Mouse (Mus musculus): ENCODE measurements at regions not wholly inside any gene's neighbourhood (a gene's known extent, or its start where the extent isn't known, plus 50 kb on each side); places are given as distances from the start of the nearest gene placed in this dataset.
A peak's percentile ranks its signal among the peaks of the same experiment; 100 is the strongest.

DNA sequence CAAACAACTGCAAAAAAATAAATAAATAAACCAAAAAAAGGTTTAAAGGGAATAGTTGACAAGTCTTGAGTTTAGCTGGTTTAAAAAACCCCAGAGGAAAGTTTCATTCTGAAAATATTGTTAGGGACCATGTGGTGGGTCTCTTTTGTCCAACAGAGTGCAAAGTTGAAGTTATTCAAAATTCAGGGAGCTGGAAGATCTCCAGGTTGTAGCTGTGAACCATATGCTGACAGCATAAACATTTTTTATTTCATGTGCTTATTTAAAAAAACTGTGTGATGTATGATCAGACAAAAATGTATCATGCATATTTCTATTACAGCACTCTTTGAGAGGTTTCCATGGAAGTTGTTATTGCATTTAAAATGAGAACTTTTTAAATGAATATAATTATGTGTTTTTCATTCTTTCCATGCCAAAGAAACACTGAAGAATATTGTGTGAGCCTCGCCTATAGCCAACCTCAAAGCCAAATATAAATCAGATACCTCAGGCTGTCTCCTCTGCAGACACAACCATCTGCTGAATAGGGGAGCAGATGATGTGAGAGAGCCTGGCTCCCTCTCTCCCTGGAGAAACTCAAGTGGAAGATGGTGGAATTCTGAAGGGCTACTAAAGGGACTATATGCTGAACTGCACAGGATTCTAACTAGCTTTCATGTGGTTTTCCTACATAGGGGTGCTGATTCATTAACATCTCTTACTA is 413.4 kb upstream of the Impad1 start:
- Histone ChIP-seq H3K27ac (replicated peaks) (no peak overlapping the region), H3K4me1 (0 out of 2 replicates have a peak, but pooled peaks cover 4% of the 10 kb centered on the region), H3K27me3 (replicated peaks; ENCODE audit: low read depth, poor library complexity, severe bottlenecking) (0 out of 2 replicates have a peak, but pooled peaks cover 4% of the 10 kb centered on the region), H3K4me3 (no peak overlapping the region), H3K36me3 (replicated peaks) (no peaks in the 10 kb centered on the region), H3K9me3 (no peaks in the 10 kb centered on the region)
- 74% methylated on average over 1 of the region's 1 CpGs for WGBS
- DNase-seq (ENCODE audit: low spot score), result no peak

DNA sequence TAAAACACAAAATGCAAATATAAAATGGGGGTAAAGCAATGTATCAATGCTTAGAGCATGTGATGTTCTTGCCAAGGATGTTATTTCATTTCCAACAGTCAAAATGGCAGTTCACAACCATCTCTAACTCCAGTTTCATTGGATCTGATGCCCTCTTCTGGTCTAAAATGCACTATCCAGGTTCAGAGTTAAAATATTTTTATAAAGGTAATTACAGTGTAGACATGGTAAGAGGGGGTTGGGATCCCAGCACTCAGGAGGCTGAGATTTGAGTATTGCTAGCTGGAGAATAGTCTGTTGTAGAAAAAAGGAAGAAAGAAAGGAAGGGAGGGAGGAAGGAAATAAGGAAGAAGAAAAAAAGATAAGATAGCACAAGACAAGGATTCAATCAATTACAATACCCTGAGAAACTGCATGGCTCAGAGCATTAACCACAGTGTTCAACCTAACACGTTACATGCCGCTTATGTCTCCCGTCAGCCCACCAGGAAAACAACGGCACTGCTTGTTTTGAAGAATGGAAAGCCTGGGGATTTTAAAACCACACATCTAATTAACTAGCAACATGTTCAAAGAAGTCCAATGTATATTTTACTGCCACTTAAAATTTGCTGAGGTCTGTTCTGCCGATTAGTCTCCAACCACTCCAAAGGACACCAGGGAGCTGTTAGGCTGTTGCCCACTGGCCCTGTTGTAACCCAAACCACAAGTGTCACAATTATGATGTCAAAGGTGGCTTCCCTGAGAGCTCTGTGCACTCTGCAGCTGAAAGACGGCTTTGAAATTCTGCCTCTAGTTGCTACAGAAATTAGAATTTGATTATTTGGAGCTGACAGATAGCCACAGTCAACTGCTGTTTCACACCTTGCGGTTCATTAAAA is 412.4 kb upstream of the Impad1 start:
- DNase-seq (ENCODE audit: low spot score), result peak; percentile 35
- Histone ChIP-seq H3K27me3 (replicated peaks; ENCODE audit: low read depth, poor library complexity, severe bottlenecking) (0 out of 2 replicates have a peak, but pooled peaks cover 4% of the 10 kb centered on the region), H3K36me3 (replicated peaks) (no peaks in the 10 kb centered on the region), H3K4me3 (no peak overlapping the region), H3K9me3 (no peaks in the 10 kb centered on the region), H3K27ac (replicated peaks) (no peak overlapping the region), H3K4me1 (0 out of 2 replicates have a peak, but pooled peaks cover 4% of the 10 kb centered on the region)
- 51% methylated on average over 7 of the region's 7 CpGs for WGBS

DNA sequence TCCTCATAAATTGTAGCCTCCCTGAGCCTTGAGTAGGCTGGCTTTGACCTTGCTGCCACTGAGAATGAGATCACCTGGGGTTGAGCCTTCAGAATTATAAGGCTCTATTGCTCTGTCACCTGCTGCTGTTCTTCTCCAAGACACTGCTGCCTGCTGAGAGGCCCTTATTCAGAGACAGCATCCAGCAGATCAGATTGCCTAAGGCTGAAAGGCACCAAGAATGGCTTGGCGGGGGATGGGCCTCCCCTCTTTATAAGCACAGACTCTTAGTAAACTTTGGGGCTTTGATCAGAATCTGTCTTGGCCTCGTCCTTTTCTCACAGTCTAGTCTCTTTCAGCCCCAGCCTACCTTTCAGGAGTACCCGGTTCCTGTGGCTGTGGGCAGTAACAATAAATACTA is 401.1 kb upstream of the Impad1 start:
- DNase-seq (ENCODE audit: low spot score), result no peak
- WGBS, result 33% methylated on average over 3 of the region's 3 CpGs
- H3K27ac ChIP-seq (replicated peaks), result no peak overlapping the region

DNA sequence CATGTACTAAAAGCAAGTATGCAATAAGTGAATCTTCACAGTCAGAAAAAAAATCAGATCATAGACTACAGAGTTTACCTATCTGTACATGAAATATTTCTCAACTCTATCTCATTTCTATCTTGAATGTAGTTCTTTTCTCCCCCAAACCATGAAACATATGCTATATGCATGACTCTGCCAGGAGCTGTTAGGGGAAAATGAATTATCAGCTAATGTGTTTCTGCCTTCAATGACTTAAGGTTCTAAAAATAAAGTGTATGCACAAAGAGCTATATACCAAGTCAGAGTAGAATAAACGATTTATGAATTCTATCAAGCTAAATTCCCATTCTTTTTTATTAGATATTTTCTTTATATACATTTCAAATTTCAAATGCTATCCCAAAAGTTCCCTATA is 388.4 kb upstream of the Impad1 start:
- Histone ChIP-seq H3K4me3 (no peak overlapping the region), H3K27ac (replicated peaks) (no peak overlapping the region), H3K4me1 (no peaks in the 10 kb centered on the region), H3K9me3 (no peaks in the 10 kb centered on the region), H3K27me3 (replicated peaks; ENCODE audit: low read depth, poor library complexity, severe bottlenecking) (no peaks in the 10 kb centered on the region), H3K36me3 (replicated peaks) (no peaks in the 10 kb centered on the region)
- no peak for DNase-seq (ENCODE audit: low spot score)
- WGBS, result 87% methylated on average over 1 of the region's 1 CpGs

More for the DNA sequence above, 401.1 kb upstream of the Impad1 start:
- Histone ChIP-seq H3K4me1 (peaks cover 4% of the 10 kb centered on the region; the same call in 1 of the 2 replicates), H3K9me3 (no peaks in the 10 kb centered on the region), H3K4me3 (no peak overlapping the region), H3K27me3 (replicated peaks; ENCODE audit: low read depth, poor library complexity, severe bottlenecking) (no peaks in the 10 kb centered on the region), H3K36me3 (replicated peaks) (no peaks in the 10 kb centered on the region)

DNA sequence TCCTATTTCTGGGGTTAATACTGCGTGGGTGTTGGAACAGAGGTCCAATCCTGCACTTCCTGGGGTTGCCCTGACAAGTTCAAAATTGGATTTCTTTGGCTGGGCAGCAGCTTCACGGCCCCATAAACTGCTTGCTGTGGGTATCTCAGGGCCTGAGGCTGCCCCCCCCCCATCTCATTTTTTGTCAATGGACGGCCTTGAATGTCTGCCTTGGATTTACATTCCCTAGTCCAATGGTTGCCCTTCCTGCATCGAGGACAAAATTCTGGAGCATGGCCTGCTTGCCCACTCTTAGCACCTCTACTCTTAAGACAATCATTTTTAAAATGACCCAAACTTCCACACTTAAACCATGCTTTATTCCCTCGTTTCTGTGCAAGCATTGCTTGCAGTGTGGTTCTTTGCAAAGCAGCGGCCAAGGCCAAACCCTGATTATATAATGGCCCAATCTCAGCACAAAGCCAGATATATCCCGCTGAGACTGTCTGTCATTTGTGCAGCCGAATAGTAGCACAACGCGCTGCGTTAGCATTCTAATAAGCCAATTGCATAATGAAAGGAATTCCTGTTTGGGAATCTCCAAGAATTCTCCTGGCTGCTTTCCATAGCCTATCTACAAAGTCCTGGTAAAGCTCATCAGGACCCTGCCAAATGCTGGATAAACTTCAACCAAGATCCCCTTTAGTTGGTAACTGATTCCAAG is 386.0 kb upstream of the Impad1 start:
- Histone ChIP-seq H3K9me3 (no peaks in the 10 kb centered on the region), H3K27me3 (replicated peaks; ENCODE audit: low read depth, poor library complexity, severe bottlenecking) (no peaks in the 10 kb centered on the region), H3K4me1 (no peaks in the 10 kb centered on the region), H3K36me3 (replicated peaks) (no peaks in the 10 kb centered on the region), H3K4me3 (no peak overlapping the region), H3K27ac (replicated peaks) (no peak overlapping the region)
- WGBS, result 84% methylated on average over 11 of the region's 11 CpGs
- DNase-seq (ENCODE audit: low spot score), result no peak

DNA sequence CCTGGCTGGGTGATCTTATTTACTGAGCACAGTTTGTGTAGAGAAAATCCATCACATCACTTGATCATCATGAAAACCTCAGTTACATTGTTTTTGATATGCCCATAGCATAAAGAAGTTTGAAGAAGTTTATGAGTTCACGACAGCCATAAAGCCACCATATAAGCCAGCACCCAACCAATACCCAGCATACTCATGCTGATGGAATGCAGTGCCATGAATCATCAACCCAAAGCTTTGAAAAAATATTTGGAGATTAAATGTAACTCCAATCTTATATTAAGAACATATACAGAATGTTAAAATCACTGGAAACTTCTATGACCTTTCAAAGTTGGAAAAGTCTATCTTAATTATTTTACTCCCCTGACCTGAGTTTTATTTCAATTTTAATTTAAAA is 372.1 kb upstream of the Impad1 start:
- WGBS, result 90% methylated on average over 1 of the region's 1 CpGs
- DNase-seq (ENCODE audit: low spot score), result no peak
- H3K4me1 ChIP-seq, result no peaks in the 10 kb centered on the region
- no peaks in the 10 kb centered on the region for H3K9me3 ChIP-seq
- H3K4me3 ChIP-seq, result no peak overlapping the region
- no peak overlapping the region for H3K27ac ChIP-seq (replicated peaks)
- H3K27me3 ChIP-seq (replicated peaks; ENCODE audit: low read depth, poor library complexity, severe bottlenecking), result no peaks in the 10 kb centered on the region
- no peaks in the 10 kb centered on the region for H3K36me3 ChIP-seq (replicated peaks)

DNA sequence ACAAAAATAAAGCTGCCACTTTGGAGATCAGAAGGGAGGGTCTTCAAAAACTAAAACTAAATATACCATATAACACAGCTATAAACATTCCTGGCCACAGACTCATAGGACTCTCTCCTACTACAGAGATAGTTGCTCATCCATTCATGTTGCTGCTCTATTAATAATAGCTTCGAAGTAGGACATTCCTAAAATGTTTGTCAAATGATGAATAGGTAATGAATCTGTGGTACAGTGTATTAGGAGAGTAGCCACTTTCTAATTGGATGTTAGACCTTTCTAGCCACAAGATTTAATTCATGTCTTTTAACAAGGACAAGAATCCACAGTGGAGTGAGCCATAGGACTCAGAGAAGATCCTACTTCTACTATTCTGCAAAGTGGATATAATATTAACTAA is 367.8 kb upstream of the Impad1 start:
- Histone ChIP-seq H3K4me3 (no peak overlapping the region), H3K9me3 (no peaks in the 10 kb centered on the region), H3K27me3 (replicated peaks; ENCODE audit: low read depth, poor library complexity, severe bottlenecking) (no peaks in the 10 kb centered on the region), H3K27ac (replicated peaks) (no peak overlapping the region), H3K4me1 (no peaks in the 10 kb centered on the region), H3K36me3 (replicated peaks) (no peaks in the 10 kb centered on the region)
- no peak for DNase-seq (ENCODE audit: low spot score)
- WGBS, result 80% methylated on average over 1 of the region's 1 CpGs

DNA sequence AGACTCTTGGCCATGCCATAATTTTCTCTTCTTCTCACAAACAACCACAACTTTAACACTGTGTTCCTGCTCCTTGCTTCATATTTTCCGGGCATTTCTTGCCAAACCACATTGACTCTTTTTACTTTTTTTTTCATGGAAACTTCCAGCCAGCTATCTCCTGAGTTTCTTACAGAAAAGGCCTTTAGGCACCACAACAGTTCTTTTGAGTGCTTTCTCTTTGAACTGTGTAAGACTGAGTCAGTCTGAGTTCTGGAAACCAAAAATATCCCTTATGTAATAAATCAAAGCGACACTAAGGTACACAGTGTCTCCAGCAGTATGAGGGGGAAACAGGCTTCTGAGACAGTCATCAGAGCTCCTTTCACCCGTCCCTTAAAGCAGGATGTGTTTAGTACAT is 337.6 kb upstream of the Impad1 start:
- no peaks in the 10 kb centered on the region for H3K36me3 ChIP-seq (replicated peaks)
- H3K4me1 ChIP-seq, result no peaks in the 10 kb centered on the region
- no peak overlapping the region for H3K4me3 ChIP-seq
- H3K27me3 ChIP-seq (replicated peaks; ENCODE audit: low read depth, poor library complexity, severe bottlenecking), result no peaks in the 10 kb centered on the region
- DNase-seq (ENCODE audit: low spot score), result no peak
- H3K9me3 ChIP-seq, result no peaks in the 10 kb centered on the region
- no peak overlapping the region for H3K27ac ChIP-seq (replicated peaks)
- WGBS, result 80% methylated on average over 3 of the region's 3 CpGs

DNA sequence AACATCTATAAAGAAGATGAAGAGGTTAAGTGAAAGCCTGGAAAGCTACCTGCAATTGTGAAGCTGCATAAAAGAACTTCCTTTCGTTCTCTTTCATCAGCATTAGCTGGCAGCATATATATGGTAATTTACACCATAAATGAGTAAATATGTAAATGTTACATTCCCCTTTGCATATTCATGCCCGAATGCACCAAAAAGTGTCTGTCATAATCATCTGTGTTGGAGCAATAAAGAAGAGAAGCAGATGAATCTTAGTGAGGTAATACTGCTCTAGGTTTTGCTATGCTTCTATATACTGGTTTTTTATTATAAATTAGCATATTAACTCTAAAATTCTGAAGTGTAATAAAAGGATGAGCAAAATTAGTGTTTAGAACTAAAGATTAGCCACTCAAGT is 332.9 kb upstream of the Impad1 start:
- H3K4me3 ChIP-seq, result no peak overlapping the region
- no peaks in the 10 kb centered on the region for H3K36me3 ChIP-seq (replicated peaks)
- no peak overlapping the region for H3K27ac ChIP-seq (replicated peaks)
- WGBS, result 89% methylated on average over 2 of the region's 2 CpGs
- no peak for DNase-seq (ENCODE audit: low spot score)
- H3K4me1 ChIP-seq, result no peaks in the 10 kb centered on the region
- no peaks in the 10 kb centered on the region for H3K27me3 ChIP-seq (replicated peaks; ENCODE audit: low read depth, poor library complexity, severe bottlenecking)
- no peaks in the 10 kb centered on the region for H3K9me3 ChIP-seq

DNA sequence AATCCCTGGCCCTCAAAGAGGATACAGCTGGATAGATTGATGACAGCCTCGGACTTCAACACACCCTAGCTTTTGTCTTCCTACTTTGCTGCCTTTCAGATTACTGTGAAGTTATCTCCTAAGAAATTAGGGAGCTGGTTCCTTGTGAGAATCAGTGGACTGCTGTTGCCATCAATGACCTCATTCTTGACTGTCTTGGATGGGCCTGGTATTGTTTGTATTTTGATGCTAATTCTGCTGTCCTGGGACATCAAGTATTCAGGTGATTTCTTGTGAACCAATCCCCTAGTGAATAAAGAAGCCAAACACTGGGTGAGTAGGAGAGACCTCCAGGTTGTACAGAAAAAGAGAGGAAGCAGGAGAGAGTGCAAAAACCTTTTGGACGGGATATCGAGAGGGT is 305.3 kb upstream of the Impad1 start:
- H3K9me3 ChIP-seq, result no peaks in the 10 kb centered on the region
- no peaks in the 10 kb centered on the region; the same call in 1 of the 2 replicates for H3K4me1 ChIP-seq
- no peak for DNase-seq (ENCODE audit: low spot score)
- H3K4me3 ChIP-seq, result no peak overlapping the region
- no peak overlapping the region for H3K27ac ChIP-seq (replicated peaks)
- H3K27me3 ChIP-seq (replicated peaks; ENCODE audit: low read depth, poor library complexity, severe bottlenecking), result no peaks in the 10 kb centered on the region
- 92% methylated on average over 3 of the region's 3 CpGs for WGBS
- H3K36me3 ChIP-seq (replicated peaks), result no peaks in the 10 kb centered on the region

DNA sequence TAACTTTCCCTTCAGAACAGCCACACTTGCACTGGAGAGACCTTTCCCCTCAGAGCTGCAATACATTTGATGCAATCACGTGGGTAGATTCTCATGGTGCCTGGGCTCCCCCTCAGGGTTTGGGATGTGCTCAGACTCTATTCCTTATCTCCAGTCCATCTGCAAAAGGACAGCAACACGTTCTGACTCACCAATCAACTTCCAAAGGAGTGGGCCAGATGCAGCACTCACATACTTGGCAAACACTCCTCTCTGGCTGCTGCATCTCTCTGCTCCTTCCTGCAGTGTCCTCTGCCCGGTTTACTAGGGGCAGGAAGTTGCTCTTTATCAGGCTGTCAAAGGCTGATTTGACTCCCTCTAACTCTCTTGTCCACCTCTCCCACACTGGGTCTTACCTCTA is 285.6 kb upstream of the Impad1 start:
- 56% methylated on average over 3 of the region's 3 CpGs for WGBS
- Histone ChIP-seq H3K27me3 (replicated peaks; ENCODE audit: low read depth, poor library complexity, severe bottlenecking) (no peaks in the 10 kb centered on the region), H3K36me3 (replicated peaks) (no peaks in the 10 kb centered on the region), H3K9me3 (no peaks in the 10 kb centered on the region), H3K27ac (replicated peaks) (no peak overlapping the region), H3K4me1 (no peaks in the 10 kb centered on the region), H3K4me3 (no peak overlapping the region)
- no peak for DNase-seq (ENCODE audit: low spot score)

DNA sequence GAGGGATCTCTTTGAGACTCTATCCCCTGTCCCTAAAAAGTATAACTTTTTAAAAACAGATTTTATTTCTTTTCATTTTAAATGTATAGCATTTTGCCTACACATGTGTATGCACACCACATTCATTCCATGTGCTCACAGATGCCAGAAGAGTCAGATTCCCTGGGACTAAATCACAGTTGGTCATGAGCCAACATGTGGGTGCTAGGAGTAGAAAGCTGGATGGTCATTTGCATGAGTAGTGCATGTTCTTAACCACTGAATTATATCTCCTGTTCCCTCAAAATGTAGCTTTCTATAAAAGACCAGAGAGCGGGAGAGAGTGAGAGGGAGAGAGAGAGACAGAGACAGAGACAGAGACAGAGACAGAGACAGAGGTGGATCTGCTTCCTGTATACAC is 281.6 kb upstream of the Impad1 start:
- no peak for DNase-seq (ENCODE audit: low spot score)
- Histone ChIP-seq H3K9me3 (no peaks in the 10 kb centered on the region), H3K27me3 (replicated peaks; ENCODE audit: low read depth, poor library complexity, severe bottlenecking) (no peaks in the 10 kb centered on the region), H3K27ac (replicated peaks) (no peak overlapping the region), H3K4me1 (no peaks in the 10 kb centered on the region), H3K36me3 (replicated peaks) (no peaks in the 10 kb centered on the region), H3K4me3 (no peak overlapping the region)
- 92% methylated on average over 1 of the region's 1 CpGs for WGBS

Data from embryonic facial prominence, embryonic 10.5 days (tissue).